Mouse (Mus musculus) spleen, adult 2 months (tissue): Measurements from ENCODE around the gene Olfr312. TPM values are rescaled to one million over a fixed set of nuclear protein-coding genes. Genes with fewer than 3 reads are reported as not detected.
A peak's percentile ranks its signal among the peaks of the same experiment; 100 is the strongest.
"Not testable (repeated sequence)": the region's sequence is repeated elsewhere in the genome, so short reads cannot be mapped to it uniquely, and the experiment has no call there.

ENCODE experiments used
- DNase-seq, 2 experiments: peaks; one replicate each; pipeline versions ENCODE4 v3.0.0 to v3.0.0-alpha.2; 2012 to 2021; ENCODE audit warnings: low spot score in 2 of 2, low read depth in 1 of 2
- H3K27ac ChIP-seq: fragments of 200-500 bp; 2 replicates; pipeline ENCODE4 v1.5.1; 2012; ENCODE audit warnings: low read length, inconsistent platforms; ENCODE audit not compliant: insufficient read depth
- H3K27me3 ChIP-seq: fragments of 200-500 bp; 2 replicates; pipeline ENCODE4 v1.6.1; 2012; ENCODE audit warnings: mild to moderate bottlenecking, moderate library complexity, low read length, inconsistent platforms; ENCODE audit not compliant: control insufficient read depth, insufficient read depth
- H3K36me3 ChIP-seq: fragments of 200-500 bp; 2 replicates; pipeline ENCODE4 v1.6.1; 2012; ENCODE audit warnings: mild to moderate bottlenecking, low read length, inconsistent platforms; ENCODE audit not compliant: control insufficient read depth, insufficient read depth
- H3K4me1 ChIP-seq: fragments of 200-500 bp; 2 replicates; pipeline ENCODE4 v1.6.1; 2011; ENCODE audit warnings: inconsistent platforms; ENCODE audit not compliant: control insufficient read depth, insufficient read depth, insufficient read length
- H3K4me3 ChIP-seq: fragments of 200-500 bp; 2 replicates; pipeline ENCODE4 v1.5.1; 2011; ENCODE audit warnings: mild to moderate bottlenecking, inconsistent platforms; ENCODE audit not compliant: insufficient read depth, insufficient read length; ENCODE audit errors: extremely low read depth
- CTCF ChIP-seq: fragments of 200-500 bp; IDR thresholded peaks from 2 replicates; pipeline ENCODE4 v1.5.1; 2011; ENCODE audit warnings: mild to moderate bottlenecking, inconsistent platforms; ENCODE audit not compliant: insufficient read depth, insufficient read length, insufficient replicate concordance; ENCODE audit errors: extremely low read depth
- POLR2A ChIP-seq: fragments of 200-500 bp; IDR thresholded peaks from 2 replicates; pipeline ENCODE4 v1.6.1; 2011; ENCODE audit warnings: low read depth, low read length, inconsistent platforms
- WGBS: fragments of 180-500 bp; shearing (Covaris S2); methylation state at CpG from one replicate; pipeline ENCODE4 v1.1.7; 2018; 5-methylcytosine and 5-hydroxymethylcytosine counted together
- polyA plus RNA-seq: library from polyadenylated mRNA; depleted of rRNA; stranded (reverse); fragments of >200 nt; gene quantifications from 2 replicates; pipeline ENCODE4 v1.2.3, GENCODE M21; 2012; rRNA removed

Gene Olfr312
- polyA plus RNA-seq: not detected in 2 replicates

DNA sequence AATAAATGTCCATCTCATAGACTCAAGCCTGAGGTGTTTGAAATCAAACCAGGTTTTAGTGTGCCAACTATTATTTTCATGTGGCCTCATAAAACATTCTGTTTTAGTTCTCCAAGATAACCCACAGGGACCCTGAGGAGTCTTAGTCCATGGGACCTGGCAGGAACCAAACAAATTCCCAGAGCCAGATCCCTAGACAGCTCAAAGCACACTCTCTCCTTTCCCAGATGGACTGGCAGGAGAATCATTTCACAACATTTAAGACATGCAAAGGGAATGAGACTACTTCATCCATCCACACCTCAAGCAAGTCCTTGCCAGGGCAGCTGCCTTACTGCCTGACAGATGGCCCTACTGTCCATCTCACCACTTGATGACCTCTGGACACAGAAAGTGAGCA, at the start of gene Olfr312:
Gene Olfr312, plus strand, starts transcription at position 301 of the 400 bp plus-strand sequence.
- not testable (repeated sequence) for H3K27me3 ChIP-seq, H3K27ac ChIP-seq, H3K4me1 ChIP-seq, H3K4me3 ChIP-seq, DNase-seq, H3K36me3 ChIP-seq

DNA sequence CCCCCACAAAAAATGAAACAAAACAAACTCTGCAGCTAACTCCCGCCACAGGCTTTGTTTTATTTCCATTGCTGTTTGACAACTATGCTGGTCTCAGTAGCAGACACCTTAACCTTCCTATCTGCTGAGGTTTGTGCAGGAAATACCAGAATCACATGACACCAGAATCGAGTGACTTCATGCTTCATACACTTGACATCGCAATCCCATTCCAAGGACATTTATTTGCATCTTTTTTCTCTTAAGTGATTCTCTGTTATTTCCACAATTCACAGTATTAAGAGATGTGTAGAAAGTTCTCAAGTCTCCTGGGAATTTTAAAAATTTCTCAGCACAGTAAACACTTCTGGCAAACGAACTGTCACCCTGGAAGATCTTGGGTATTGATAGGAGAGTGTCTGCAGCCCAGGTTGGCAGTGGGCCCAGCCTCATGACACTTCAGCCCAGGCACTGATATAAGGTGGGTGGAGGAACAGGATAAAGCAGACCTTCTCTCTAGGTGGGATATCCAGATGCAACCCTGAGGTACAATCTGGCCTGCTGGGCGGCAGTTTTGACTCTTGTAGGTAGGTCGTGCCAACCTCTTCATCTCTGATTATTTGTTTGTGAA, 46.5 kb upstream of the Olfr312 start, which contains the start of gene Olfr314:
Gene Olfr314, plus strand, starts transcription at position 473 of the 610 bp plus-strand sequence.
- no peak for DNase-seq
- TF ChIP-seq POLR2A: no peak
- TF ChIP-seq CTCF: no peak
- Histone ChIP-seq H3K4me1 (no peaks in the 10 kb centered on the region; the same call in 1 of the 2 replicates), H3K27me3 (no peaks in the 10 kb centered on the region), H3K4me3 (no peak within 1 kb of the TSS), H3K36me3 (no peaks in the 10 kb centered on the region), H3K27ac (no peak within 1 kb of the TSS)
- 59% methylated on average over 6 of the region's 6 CpGs for WGBS

DNA sequence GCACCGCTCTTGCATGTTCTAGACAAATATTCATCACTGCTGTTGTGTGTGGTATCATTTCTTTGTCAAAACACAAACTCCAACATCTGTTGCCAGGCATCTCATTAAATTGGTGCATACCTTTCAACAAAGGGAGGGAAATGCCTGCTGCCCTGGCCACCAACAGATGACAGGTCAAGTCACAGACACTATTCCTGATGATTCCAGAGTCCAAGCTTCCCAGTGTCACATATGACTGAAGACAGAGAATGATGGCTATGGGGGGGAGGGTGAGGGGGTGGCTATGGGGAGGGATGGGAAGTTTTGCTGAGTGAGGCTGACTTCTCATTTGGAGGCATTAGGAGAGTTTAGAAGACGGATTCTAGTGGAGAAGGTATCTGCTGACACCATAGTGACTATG, 44.9 kb upstream of the Olfr312 start:
- no peak for DNase-seq
- Histone ChIP-seq H3K27me3 (no peaks in the 10 kb centered on the region), H3K4me3 (no peak overlapping the region), H3K27ac (no peak overlapping the region), H3K4me1 (no peaks in the 10 kb centered on the region; the same call in 1 of the 2 replicates), H3K36me3 (no peaks in the 10 kb centered on the region)
- no peak for TF ChIP-seq POLR2A
- TF ChIP-seq CTCF: no peak
- 86% methylated on average over 2 of the region's 2 CpGs for WGBS

DNA sequence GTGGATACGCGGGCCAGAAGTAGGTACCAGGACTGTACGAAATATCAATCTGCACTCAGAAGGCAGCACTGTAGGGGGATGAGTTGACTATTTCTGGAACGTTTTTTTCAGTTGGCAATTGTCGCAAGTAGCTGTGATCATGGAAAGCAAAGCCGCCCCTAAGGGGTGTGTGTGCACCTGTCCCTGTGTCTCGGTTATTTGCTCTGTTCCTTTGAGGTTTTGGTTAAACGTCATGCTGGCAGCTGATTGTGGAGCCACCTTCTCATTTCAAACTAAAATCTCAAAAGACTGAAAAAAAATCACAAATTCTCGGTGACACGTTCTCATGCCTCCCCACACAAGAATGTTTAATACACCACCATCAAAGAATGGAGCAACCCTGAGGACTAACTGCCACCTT, 41.4 kb upstream of the Olfr312 start:
- Histone ChIP-seq H3K4me3 (no peak overlapping the region), H3K4me1 (no peaks in the 10 kb centered on the region; the same call in 1 of the 2 replicates), H3K36me3 (no peaks in the 10 kb centered on the region), H3K27me3 (no peaks in the 10 kb centered on the region), H3K27ac (no peak overlapping the region)
- 60% methylated on average over 10 of the region's 10 CpGs for WGBS
- DNase-seq: no peak
- no peak for TF ChIP-seq CTCF
- TF ChIP-seq POLR2A: no peak

DNA sequence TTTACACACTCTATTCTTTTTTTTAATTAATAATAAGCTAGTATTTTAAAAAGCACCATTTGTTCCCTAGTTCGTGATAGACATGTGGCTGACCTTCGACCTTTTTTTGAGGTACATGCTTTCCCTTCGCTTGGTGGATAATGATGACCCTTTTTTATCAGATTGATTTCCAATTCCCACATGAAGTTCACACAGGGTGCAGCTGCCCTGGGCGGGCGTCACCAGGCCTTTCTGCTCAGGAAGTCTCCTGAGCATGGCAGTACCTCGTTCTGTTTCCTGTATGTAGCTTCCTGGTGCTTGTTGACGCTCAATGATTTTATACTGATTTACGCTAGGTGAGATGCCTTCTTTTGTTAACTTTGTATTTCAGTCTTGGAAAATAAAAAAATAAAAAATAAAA, 40.7 kb upstream of the Olfr312 start:
- Histone ChIP-seq H3K4me3 (no peak overlapping the region), H3K27ac (no peak overlapping the region), H3K4me1 (no peaks in the 10 kb centered on the region; the same call in 1 of the 2 replicates), H3K27me3 (no peaks in the 10 kb centered on the region), H3K36me3 (no peaks in the 10 kb centered on the region)
- TF ChIP-seq POLR2A: no peak
- TF ChIP-seq CTCF: no peak
- 38% methylated on average over 8 of the region's 8 CpGs for WGBS
- DNase-seq: peak in 1 of 2 experiments; percentile 31

DNA sequence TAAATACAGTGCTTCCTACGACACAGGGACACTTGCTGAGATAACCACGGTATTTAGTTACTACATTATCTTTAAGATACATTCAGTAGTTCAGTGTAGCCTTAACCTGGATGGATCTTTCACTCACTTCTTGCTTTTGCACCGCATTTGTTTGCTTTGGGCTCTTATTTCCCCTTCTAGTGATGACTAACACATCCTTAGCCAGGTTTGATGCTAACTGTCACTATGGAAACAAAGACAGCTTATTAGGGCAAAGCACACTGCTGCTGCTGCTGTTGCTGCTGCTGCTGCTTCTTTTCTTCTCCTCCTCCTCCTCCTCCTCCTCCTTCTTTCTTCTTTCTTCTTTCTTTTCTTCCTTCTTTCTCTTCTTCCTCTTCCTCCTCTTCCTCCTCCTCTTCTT, 39.5 kb upstream of the Olfr312 start:
- TF ChIP-seq POLR2A (no peak), CTCF (no peak)
- peak in 1 of 2 experiments; percentile 31 for DNase-seq
- Histone ChIP-seq H3K36me3 (no peaks in the 10 kb centered on the region), H3K4me1 (no peaks in the 10 kb centered on the region; the same call in 1 of the 2 replicates), H3K4me3 (no peak overlapping the region), H3K27ac (no peak overlapping the region), H3K27me3 (no peaks in the 10 kb centered on the region)
- WGBS: 45% methylated on average over 3 of the region's 3 CpGs

DNA sequence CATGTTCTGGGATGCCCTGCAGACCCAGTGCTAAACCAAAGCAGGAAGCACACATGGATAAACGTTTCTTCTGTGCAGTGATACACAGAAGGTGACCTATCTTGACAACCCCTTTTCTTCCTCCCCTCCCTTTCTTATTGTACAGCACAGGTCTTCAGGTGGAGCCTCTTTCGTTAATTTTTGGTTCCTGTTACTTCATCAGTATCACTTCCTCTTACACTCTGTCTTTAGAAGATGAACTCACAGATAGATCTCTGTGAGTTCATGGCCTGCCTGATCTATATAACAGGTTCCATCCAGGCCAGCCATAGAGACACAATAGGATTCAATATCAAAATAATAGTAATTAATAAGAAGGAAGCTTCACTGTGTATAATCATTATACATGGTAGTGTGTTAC, 39.0 kb upstream of the Olfr312 start:
- DNase-seq: peak in 1 of 2 experiments; percentile 39
- no peaks in the 10 kb centered on the region for H3K27me3 ChIP-seq
- H3K4me1 ChIP-seq: no peaks in the 10 kb centered on the region; the same call in 1 of the 2 replicates
- no peaks in the 10 kb centered on the region for H3K36me3 ChIP-seq
- 5% methylated on average over 2 of the region's 2 CpGs for WGBS
- no peak for TF ChIP-seq CTCF
- no peak for TF ChIP-seq POLR2A
- no peak overlapping the region for H3K27ac ChIP-seq
- H3K4me3 ChIP-seq: no peak overlapping the region
